Mouse (Mus musculus): ENCODE measurements at regions not wholly inside any gene's neighbourhood (a gene's known extent, or its start where the extent isn't known, plus 50 kb on each side); places are given as distances from the start of the nearest gene placed in this dataset.

- TF ChIP-seq ZNF384 (IDR thresholded peaks at IDR 0.05; ENCODE audit: low read depth, low read length) (no peak), ZC3H11A (IDR thresholded peaks at IDR 0.05; ENCODE audit: borderline replicate concordance, low read depth, low read length) (no peak), HCFC1 (IDR thresholded peaks at IDR 0.05; ENCODE audit: borderline replicate concordance, insufficient read depth, low read length) (no peak)
Measured at GRCm38 (mm10) chr2:81939360-81939759, 113.7 kb upstream of the Zfp804a start.

Data from ES-E14 (cell line).